Mouse (Mus musculus): ENCODE measurements around the gene Hivep2. TPM values are rescaled to one million over a fixed set of nuclear protein-coding genes. Genes with fewer than 3 reads are reported as not detected.

Gene Hivep2
- polyA plus RNA-seq, 1 experiment from 2014 or later = 6.5 TPM

DNA sequence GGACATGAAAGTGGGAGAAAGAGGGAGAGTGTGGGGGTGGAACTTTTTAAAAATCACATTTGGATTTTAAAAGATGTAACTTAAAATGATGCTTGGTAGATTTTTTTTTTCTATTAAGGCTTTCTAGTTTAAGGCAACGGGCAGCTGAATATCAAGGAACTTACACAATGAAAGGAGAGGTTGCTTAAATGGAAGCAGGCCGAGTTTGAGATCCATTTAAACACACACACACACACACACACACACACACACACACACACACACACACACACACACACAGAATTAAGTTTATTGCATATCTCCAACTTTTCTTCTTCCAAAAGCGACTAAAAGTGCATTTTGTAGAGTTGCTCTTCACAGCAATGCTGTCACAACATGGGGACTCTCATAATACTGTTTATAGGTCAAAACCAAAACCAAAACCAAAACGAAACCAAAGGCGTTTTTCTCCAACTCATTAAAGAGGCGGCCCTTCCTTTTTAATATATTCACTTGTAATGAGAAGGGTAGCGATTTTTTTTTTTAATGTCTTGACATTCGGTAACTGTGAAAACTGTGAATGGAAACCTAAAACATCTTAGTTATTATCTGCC, 1.9 kb upstream of the Hivep2 start:
- H3K27ac ChIP-seq = no peak overlapping the region
- peak overlapping the region; percentile 66 for H3K4me3 ChIP-seq
- peak overlapping the region; percentile 83 for H3K9ac ChIP-seq
- H3K27me3 ChIP-seq = peaks cover 31% of the 10 kb centered on the region
- no peak for ATAC-seq (ENCODE audit: low FRiP score, low read depth)
- H3K9me3 ChIP-seq = no peaks in the 10 kb centered on the region
- 10% methylated on average over 8 of the region's 8 CpGs for WGBS
- peak overlapping the region; percentile 100 for H3K4me2 ChIP-seq (replicated peaks)
- peaks cover 15% of the 10 kb centered on the region for H3K4me1 ChIP-seq
- H3K36me3 ChIP-seq = no peaks in the 10 kb centered on the region

DNA sequence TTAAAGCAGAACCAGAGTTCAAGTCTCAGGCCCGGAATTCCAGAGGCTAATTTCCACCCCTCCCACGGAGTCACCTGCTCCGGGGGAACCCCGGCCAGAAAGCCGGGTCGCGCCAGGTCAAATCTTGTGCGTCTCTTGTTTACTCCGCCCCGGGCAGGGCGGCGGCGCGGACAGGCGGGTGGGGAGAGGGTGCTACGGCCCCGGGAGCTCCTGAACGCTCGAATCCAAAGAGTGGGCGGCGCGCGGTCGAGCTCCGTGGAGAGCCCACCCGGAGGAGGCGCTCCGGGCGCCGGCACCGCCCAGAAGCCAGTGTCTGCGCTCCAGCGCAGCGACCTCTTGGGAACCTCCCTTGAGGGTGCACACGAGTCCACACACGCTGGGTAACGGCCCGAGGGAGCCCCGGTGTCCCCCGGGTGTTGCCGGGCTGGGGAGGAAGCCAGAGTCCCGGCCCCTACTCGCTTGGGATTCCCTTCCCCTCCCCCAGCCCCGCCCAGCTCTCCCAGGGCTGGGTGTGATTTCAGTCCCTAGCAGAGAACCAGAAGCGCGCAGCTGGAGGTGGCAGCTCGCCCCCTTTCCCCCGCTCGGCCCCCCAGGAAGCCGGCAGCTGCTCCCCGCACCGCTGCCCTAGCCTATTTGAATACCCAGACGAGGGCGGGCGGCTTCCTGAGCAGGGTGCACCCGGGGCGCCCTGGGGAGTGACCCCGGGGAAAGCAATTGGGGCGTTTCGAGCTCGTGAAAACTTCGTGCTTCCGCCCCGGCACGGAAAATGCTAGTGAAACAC, 1.2 kb upstream of the Hivep2 start:
- Histone ChIP-seq H3K4me3 (peak overlapping the region; percentile 66), H3K27me3 (peaks cover 31% of the 10 kb centered on the region), H3K4me1 (peaks cover 15% of the 10 kb centered on the region), H3K9ac (peak overlapping the region; percentile 83), H3K9me3 (no peaks in the 10 kb centered on the region), H3K4me2 (replicated peaks) (peak overlapping the region; percentile 100), H3K36me3 (no peaks in the 10 kb centered on the region), H3K27ac (peak overlapping the region; percentile 93; the same call in 1 of the 2 replicates)
- WGBS = under 1% methylated on average over 65 of the region's 65 CpGs
- peak; percentile 13 for ATAC-seq (ENCODE audit: low FRiP score, low read depth)

DNA sequence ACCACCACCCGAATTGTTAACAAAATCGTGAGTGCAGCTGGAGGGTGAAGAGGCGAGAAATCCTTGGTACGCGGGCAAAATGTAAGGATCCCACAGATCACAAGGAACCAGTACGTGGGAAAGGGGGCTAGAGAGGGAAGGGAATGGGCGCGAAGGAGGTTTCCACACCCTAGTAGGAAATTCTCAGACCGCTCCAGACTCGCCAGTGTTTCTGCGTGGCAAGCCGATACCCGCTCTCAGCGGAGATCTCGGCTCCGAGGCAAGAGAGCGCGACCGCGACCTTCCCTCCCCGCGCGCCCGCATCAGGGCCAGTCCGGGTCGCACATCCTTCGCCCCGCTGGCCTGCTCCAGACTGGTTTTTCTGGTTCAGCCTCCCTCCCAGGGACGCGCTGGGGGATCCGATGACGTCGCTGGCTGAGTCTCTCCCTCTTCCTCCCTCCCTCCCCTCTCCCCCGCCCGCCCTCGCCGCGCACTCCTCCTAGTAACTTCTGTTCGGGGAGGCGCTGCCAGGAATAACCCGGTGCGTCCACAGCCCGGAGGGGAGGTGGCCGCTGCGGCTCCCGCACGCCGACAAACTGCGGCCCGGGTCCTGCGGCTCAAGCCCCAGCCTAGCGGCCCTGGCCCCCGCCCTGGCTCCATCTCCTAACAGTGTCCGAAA, 430 bp upstream of the Hivep2 start:
- Histone ChIP-seq H3K27me3 (peaks cover 33% of the 10 kb centered on the region), H3K4me1 (peaks cover 15% of the 10 kb centered on the region), H3K36me3 (no peaks in the 10 kb centered on the region), H3K9me3 (no peaks in the 10 kb centered on the region), H3K27ac (peak overlapping the region; percentile 93), H3K4me3 (peak overlapping the region; percentile 66), H3K9ac (peak overlapping the region; percentile 83), H3K4me2 (replicated peaks) (peak overlapping the region; percentile 100)
- peak; percentile 72 for ATAC-seq (ENCODE audit: low FRiP score, low read depth)
- under 1% methylated on average over 47 of the region's 54 CpGs for WGBS

DNA sequence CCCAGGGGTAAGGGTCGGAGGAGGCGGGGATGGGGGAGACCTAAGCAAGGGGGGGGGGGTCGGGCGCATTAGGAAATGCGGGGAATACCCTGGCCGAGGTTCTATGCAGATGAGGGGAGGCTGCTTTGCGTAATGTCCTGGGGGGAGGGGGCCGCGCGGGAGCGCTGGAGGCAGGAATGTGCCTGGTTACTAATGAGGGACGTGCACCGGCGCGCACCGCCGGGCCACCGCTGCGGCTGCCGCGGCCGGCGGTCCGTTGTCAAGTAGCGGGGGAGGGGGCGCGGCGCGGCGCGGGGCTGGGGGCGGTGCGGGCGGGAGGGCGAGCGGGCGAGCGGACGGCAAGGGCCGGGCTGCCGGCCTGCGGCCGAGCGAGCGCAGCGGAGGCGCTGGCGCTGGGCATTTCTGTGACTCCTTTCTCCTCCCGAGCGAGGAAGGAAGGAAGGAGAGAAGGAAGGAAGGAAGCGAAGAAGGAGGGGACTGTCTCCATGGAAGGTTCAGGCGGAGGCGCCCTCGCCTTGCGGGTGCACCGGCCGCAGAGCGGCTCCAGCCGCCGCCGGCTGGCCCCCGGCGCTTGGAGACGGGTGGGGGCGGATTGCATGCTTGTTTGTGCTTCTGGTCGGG, 1.1 kb downstream of the Hivep2 start:
- peaks cover 15% of the 10 kb centered on the region for H3K4me1 ChIP-seq
- H3K36me3 ChIP-seq = no peaks in the 10 kb centered on the region
- 1% methylated on average over 62 of the region's 66 CpGs for WGBS
- H3K4me3 ChIP-seq = peak overlapping the region; percentile 66
- peak overlapping the region; percentile 83 for H3K9ac ChIP-seq
- peak overlapping the region; percentile 93 for H3K27ac ChIP-seq
- peaks cover 28% of the 10 kb centered on the region for H3K27me3 ChIP-seq
- ATAC-seq (ENCODE audit: low FRiP score, low read depth) = peak; percentile 42
- peak overlapping the region; percentile 100 for H3K4me2 ChIP-seq (replicated peaks)
- H3K9me3 ChIP-seq = no peaks in the 10 kb centered on the region

DNA sequence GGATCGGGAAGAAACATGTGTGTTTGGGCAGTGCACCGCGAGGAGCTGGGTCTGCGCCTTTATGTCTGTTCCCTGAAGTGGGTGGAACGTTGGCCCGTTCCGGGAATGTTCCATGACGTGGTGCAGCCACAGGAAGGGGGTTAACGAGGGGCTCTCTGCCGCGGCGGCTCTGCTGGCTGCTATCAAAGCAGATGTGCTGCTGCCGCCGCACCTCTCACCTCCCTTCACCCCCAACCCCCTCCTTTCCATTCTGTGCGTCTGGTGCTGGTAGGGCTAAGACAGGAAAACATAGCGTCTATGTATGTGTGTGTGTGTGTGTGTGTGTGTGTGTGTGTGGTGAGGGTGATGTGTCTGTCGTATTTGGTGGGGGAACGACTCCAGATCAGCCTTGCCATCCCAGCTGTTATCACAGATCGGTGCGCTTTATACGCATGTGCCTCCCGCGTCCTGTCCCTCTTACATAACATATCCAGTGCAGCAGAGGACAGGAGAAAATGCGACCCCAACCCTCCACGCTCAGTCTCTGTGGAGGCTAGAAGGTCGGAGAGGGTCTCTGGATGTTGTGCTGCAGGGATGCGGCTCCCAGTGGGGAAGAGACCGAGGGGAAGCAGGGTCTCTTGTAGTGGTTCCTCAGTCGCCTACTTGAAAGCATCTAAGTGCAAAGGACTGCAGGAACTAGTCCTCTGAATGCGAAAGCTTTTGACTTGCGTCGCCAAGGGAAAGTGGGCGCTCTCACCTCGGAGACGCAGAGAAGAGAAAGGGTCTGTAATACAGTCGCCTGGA, 1.8 kb downstream of the Hivep2 start:
- H3K4me3 ChIP-seq = peak overlapping the region; percentile 66
- no peaks in the 10 kb centered on the region for H3K9me3 ChIP-seq
- peak overlapping the region; percentile 93 for H3K27ac ChIP-seq
- WGBS = under 1% methylated on average over 36 of the region's 36 CpGs
- peak overlapping the region; percentile 83 for H3K9ac ChIP-seq
- peak overlapping the region; percentile 100 for H3K4me2 ChIP-seq (replicated peaks)
- peaks cover 15% of the 10 kb centered on the region for H3K4me1 ChIP-seq
- H3K36me3 ChIP-seq = no peaks in the 10 kb centered on the region
- peaks cover 21% of the 10 kb centered on the region for H3K27me3 ChIP-seq
- peak; percentile 66 for ATAC-seq (ENCODE audit: low FRiP score, low read depth)

DNA sequence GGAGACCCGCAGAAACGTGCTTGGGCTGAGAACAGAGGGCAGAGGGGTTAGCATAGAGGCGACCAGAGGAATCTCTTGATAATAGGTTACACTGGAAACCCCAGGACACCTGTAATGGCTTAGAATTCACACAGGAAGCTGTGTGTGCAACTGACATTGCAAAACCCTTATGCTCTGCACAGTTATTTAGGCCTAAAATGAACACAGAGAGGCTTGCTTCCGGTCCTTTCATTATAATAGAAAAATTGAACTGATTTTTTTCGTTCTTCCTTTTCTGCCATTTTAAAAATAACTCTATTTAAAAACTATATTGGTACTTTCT, 2.3 kb downstream of the Hivep2 start:
- WGBS = 13% methylated on average over 5 of the region's 5 CpGs
- Histone ChIP-seq H3K9ac (peak overlapping the region; percentile 83), H3K9me3 (no peaks in the 10 kb centered on the region), H3K4me3 (peak overlapping the region; percentile 66), H3K36me3 (no peaks in the 10 kb centered on the region), H3K4me1 (peaks cover 15% of the 10 kb centered on the region), H3K4me2 (replicated peaks) (peak overlapping the region; percentile 100), H3K27ac (peak overlapping the region; percentile 93), H3K27me3 (peaks cover 19% of the 10 kb centered on the region)
- ATAC-seq (ENCODE audit: low FRiP score, low read depth) = no peak

DNA sequence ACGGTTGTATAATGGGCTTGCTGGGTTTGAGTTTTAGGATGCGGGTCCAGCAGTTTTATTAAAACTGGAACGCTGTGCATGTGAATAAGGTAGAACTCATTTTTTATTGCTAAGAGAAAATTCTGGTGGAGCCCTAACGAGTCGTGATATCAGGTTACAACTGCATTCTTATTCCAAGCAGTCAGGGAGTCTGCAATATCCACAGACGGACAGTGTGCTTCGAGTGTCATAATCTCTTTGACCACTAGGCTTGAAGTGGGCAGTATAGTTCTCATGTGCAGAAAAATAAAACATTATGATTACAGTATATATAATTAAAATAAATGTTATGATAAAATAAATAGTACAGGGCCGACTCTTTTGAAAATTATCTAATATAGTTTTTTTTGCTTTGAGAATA, 3.1 kb downstream of the Hivep2 start:
- no peak overlapping the region for H3K4me2 ChIP-seq (replicated peaks)

DNA sequence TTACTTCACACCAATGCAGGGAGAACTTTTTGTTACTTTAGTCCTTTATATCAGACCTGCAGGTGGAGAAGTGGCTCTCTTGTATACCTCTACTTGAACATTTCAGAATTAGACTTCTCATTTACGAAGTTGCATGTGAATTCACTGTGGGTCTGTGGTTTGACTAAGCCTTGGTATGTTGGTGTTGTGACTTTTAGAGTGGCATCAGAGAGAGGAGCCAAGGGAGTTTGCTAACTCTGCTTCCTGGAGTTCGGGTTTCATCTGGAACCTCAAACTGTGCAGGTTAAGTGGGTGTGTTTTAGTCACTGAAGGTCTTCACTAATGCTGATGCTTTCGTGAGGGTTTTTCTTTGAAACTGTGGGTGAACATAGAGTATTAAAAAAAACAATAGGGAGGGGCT, 4.4 kb downstream of the Hivep2 start:
- Histone ChIP-seq H3K4me2 (replicated peaks) (no peak overlapping the region), H3K27me3 (peaks cover 7% of the 10 kb centered on the region; the same call in 1 of the 2 replicates), H3K9ac (no peak overlapping the region), H3K36me3 (no peaks in the 10 kb centered on the region), H3K27ac (no peak overlapping the region), H3K4me1 (peaks cover 7% of the 10 kb centered on the region), H3K4me3 (no peak overlapping the region), H3K9me3 (no peaks in the 10 kb centered on the region)
- no peak for ATAC-seq (ENCODE audit: low FRiP score, low read depth)
- 76% methylated on average over 3 of the region's 3 CpGs for WGBS

More for the DNA sequence above, 3.1 kb downstream of the Hivep2 start:
- H3K27ac ChIP-seq = no peak overlapping the region
- no peaks in the 10 kb centered on the region for H3K36me3 ChIP-seq
- peaks cover 13% of the 10 kb centered on the region; the same call in 1 of the 2 replicates for H3K27me3 ChIP-seq
- ATAC-seq (ENCODE audit: low FRiP score, low read depth) = no peak
- peaks cover 15% of the 10 kb centered on the region for H3K4me1 ChIP-seq
- no peak overlapping the region for H3K9ac ChIP-seq
- WGBS = 11% methylated on average over 8 of the region's 8 CpGs
- H3K9me3 ChIP-seq = no peaks in the 10 kb centered on the region
- no peak overlapping the region for H3K4me3 ChIP-seq

DNA sequence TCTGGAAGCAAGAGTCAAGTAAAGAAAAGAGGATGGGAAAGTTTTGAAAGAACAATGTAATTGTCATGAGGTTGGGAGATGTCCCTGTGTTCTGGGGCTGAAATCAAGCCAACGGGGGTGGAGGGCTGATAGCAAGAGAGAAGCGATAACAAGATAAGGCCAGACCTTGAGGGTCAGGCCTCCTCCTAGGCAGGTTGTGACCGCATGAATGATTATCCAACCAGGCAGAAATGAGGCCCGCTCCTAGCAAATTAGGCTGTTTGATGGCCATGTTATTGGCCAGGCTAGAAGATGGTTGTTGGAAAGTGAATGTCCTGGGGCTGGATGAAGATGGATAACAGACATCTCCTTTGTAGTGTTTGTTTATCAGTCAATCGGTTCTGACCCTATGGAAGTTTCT, 5.4 kb downstream of the Hivep2 start:
- H3K27me3 ChIP-seq = peaks cover 7% of the 10 kb centered on the region; the same call in 1 of the 2 replicates
- no peak overlapping the region for H3K27ac ChIP-seq
- 36% methylated on average over 5 of the region's 5 CpGs for WGBS
- peaks cover 7% of the 10 kb centered on the region for H3K4me1 ChIP-seq
- ATAC-seq (ENCODE audit: low FRiP score, low read depth) = no peak
- no peak overlapping the region for H3K4me2 ChIP-seq (replicated peaks)
- no peaks in the 10 kb centered on the region for H3K9me3 ChIP-seq
- H3K4me3 ChIP-seq = no peak overlapping the region
- no peaks in the 10 kb centered on the region for H3K36me3 ChIP-seq
- H3K9ac ChIP-seq = no peak overlapping the region

DNA sequence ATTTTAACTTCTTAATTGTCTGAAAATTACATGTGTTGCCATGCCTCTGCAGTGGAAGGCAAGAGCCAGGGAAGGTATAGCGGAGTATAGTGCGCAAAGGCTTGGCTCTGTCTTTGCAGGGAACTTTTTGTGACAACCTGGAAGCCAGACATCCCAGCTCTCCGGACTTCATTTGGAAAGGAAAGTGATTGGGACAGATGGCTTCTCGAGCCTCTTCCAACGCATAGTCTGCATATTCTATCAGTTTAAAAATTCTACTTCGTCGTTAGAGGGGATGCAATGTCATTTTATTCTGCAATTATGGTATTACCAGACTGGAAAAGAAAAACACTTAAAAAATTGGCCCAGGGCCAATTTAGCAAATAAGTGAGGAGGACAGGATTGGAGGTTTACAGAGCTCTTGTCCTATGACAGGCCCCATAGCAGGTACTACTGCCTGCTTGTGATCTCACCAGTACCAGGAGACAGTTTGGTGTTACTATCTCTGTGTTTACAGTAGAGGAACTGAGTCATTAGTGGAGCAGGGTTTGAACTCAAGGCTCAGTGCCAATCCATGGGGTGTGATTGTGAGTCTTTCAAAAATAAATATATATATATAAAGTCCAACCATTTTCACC, 7.8 kb downstream of the Hivep2 start:
- no peak; the same call in none of the 2 replicates for ATAC-seq (ENCODE audit: low FRiP score, low read depth)
- Histone ChIP-seq H3K4me2 (replicated peaks) (no peak overlapping the region), H3K9ac (no peak overlapping the region), H3K4me1 (no peaks in the 10 kb centered on the region), H3K4me3 (no peak overlapping the region), H3K9me3 (no peaks in the 10 kb centered on the region), H3K27ac (no peak overlapping the region), H3K27me3 (peaks cover 7% of the 10 kb centered on the region; the same call in 1 of the 2 replicates), H3K36me3 (no peaks in the 10 kb centered on the region)
- 72% methylated on average over 7 of the region's 7 CpGs for WGBS

DNA sequence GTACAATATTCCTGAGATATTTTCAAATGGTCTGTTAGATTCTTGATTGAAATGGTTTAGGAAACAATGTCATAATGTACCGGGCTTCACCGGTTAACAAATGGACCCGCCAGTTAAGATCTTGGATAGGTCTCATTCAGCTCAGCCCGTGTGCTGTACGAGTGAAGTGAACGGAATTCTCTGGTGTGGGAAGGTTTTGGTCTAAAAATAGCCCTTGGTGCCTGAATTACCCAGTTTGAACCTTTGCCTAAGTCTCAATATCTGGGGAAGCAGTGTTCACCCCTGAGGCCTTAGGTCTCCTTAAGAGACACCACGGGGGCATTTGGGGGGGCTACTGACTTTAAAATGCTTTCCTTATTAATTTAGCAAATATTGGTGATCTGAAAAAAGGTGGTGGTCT, 8.6 kb downstream of the Hivep2 start:
- Histone ChIP-seq H3K27ac (no peak overlapping the region), H3K4me3 (no peak overlapping the region), H3K27me3 (peaks cover 7% of the 10 kb centered on the region; the same call in 1 of the 2 replicates), H3K9ac (no peak overlapping the region), H3K4me2 (replicated peaks) (no peak overlapping the region), H3K36me3 (no peaks in the 10 kb centered on the region), H3K4me1 (no peaks in the 10 kb centered on the region), H3K9me3 (no peaks in the 10 kb centered on the region)
- no peak for ATAC-seq (ENCODE audit: low FRiP score, low read depth)
- 77% methylated on average over 7 of the region's 7 CpGs for WGBS

All from limb, embryonic 13.5 days (tissue).